Mouse (Mus musculus) heart, postnatal 0 days (tissue): Measurements from ENCODE around the gene Mier2.

ENCODE experiments used
- CTCF ChIP-seq: IDR thresholded peaks from 2 replicates; pipeline ENCODE4 v1.5.1; 2016; ENCODE audit warnings: antibody characterized with exemption, control low read depth, low read depth
- EP300 ChIP-seq: IDR thresholded peaks from 2 replicates; pipeline ENCODE4 v1.6.1; 2016; ENCODE audit warnings: antibody characterized with exemption, low read depth

DNA sequence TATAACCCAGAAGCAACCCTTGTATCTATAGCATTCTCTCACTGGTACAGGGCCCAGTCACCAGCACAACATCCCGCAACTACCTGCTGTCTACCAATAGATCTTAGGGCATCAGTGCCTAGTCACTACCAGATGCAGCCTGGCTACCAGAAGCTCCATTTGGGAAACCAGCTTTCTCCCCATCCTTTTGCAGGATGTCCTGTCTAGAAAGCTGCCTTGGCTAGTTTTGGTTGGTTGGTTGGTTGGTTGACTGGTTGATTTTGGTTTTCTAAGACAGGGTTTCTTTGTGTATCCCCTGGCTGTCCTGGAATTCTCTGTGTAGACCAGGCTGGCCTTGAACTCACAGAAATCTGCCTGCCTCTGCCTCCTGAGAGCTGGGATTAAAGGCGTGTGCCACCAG is 4.7 kb upstream of the Mier2 start:
- TF ChIP-seq EP300 (no peak), CTCF (no peak)
